Mouse (Mus musculus) cerebellum, postnatal 10 days (tissue): ENCODE results near the gene Zfp668.
"Not testable (repeated sequence)": the region's sequence is repeated elsewhere in the genome, so short reads cannot be mapped to it uniquely, and the experiment has no call there.

Experiments used
- DNase-seq, 2 experiments: peaks; one replicate each; pipeline ENCODE4 v3.0.0; 2021; ENCODE audit warnings: mixed read lengths in 2 of 2

Gene Zfp668

GRCm38 (mm10) chr7:127840886-127841285 is 35.7 kb downstream of the Zfp668 start:
- DNase-seq, result peak; percentile 83

- DNase-seq, result not testable (repeated sequence)
Observed at GRCm38 (mm10) chr7:127840031-127840430, 36.6 kb downstream of the Zfp668 start.

GRCm38 (mm10) chr7:127837878-127838277 is 38.8 kb downstream of the Zfp668 start:
- peak in 1 of 2 experiments; percentile 53 for DNase-seq

DNA sequence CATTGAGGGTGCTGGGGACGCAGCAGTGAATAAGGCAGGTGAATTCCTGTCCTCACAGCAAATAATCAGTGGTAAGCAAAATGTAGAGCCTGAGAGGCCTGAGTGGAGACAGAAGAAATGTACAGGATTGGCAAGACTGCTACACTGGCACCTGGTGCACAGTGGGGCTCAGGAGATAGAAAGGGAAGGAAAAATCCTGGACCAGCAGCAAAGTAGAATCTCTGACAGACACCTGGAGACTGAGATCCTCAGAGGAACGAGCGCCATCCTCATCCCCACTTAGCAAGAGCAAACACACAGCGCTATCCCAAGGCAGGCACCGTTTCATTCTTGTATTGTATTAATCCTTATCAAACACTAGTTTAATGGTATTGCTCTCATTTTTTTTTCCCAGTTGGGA is 39.2 kb downstream of the Zfp668 start:
- DNase-seq, result peak; percentile 49 to 55

DNA sequence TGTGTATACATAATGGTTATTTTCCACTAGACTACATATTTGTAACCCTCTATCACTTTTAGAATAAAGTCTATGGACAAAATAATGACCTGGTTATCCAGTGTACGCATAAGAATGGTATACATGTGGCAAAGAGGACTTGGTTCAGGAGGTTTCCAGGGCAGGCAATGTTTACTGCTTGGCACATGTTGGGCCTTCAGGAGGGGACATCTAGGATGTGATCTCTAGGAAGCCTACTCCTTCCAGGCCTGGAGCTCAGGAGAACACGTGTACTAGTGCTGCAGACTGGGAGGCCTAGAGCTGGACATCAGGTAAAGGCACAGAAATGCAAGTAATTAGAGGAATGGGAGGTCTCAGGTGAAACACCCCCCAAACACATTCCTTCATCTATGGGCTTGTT is 41.1 kb downstream of the Zfp668 start:
- no peak for DNase-seq

DNA sequence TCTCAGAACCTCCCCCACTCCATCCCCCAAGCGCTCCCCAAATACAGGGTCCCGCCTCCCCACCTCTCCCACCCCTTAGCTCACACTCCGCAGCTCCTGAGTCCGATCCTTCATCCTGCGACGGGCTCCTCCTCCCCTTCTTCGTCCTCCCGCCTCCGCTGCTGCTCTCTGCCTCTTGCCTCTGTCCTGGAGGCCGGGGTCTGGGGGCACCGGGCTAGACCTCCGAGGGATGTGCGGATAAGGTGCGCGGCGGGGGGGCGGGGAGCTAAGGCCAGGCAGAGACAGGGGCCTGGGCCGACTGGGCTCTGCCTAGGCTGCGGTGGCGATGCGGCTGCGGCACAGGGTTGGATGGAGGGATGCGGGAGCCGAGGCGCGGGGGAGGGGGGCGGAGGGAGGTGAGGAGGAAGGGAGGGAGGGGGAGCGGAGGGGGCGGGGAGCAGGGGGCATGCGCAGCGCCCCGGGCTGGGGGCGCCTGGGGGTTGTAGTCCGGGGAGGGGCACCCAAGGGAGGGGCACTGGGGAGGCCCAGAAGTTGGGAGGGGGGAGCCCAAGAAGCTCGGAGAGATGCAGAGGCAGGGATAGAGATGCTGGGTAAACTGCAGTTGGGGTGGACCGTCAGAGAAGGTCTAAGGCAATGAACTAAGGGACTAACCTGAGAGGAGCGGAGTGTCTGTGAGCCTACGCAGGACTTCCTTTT is 52.3 kb downstream of the Zfp668 start, which contains the start of the genes Stx4a and Stx1b:
Gene Stx4a, plus strand, starts transcription at position 119 of the 696 bp plus-strand sequence.
Gene Stx1b, minus strand, starts transcription at position 374 of the 696 bp plus-strand sequence.
- peak; percentile 96 for DNase-seq

DNA sequence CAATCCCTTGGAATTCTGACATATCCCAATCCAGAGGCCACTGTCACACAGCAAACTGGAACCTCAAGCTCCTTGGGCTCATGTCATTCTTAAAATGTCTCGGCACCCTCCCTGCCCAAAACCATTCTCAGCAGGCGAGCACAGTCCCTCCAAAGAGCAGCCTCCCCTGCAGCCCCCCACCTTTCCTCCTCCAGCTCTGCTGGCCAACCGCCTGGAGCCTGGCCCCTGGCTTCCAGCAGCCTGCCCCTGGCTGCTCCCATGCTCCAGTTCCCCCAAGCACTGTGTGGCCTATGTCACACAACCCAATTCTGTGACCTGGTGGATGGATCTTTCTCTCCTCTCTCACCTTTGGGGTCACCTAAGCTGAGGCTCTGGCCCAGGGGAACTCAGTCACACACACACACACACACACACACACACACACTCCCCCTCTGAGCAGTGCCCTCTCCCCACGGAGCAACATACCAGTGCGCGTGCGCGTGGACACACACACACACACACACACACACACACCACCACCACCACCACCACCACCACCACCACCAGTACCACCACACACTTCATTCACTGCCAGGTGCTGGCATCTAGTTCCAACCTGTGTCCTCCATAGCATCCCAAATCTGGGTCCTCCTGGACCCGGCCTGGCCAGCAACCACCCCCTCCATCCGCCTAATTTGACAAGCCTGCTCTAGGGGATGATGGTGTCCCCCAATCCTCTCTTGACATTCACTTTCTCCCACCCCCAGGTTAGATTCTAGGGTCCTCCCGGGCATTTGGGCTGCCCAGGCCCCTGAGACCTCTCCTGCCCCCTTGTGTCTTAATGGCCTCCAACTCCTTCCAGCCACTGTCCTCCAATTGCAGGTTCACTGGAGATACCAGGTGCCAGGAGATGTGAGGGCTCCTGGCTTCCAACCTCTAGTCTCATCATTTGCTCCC is 53.1 kb downstream of the Zfp668 start:
- DNase-seq, result peak; percentile 64 to 74

- DNase-seq, result no peak
Observed at GRCm38 (mm10) chr7:127822494-127822893, 54.1 kb downstream of the Zfp668 start.

DNA sequence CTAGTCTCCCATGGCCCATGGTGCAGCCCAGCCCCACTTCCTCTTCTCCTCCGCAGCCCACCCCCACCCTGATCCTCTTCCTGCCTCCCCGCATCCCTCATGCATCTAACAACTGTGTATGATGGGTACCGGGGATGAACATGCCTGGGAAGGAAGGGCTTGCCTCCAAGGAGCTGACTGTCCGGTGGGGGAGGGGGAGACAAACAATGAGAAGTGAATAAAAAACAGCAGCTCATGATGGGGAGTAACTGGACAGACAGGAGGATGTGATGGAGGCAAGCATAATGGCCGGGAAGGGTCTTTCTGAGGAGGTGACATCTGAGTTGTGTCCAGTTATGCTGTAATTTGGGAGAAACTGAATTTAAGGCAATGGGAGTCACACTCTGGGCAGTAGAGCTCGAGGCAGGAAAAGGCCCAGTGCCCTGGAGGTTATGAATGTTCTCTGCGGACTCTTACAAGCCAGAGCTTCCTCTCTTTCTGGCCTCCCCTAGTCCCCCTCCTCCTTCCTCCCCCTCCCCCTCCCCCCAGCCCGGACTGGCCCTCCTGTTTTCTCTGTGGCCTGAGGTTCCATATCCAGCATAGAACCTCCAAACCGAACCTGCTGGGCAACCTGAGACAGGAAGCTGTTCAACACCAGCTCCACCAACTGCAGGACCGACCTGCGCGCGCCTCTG is 55.7 kb downstream of the Zfp668 start:
- no peak for DNase-seq

GRCm38 (mm10) chr7:127817776-127818175 is 58.9 kb downstream of the Zfp668 start:
- peak in 1 of 2 experiments; percentile 2 for DNase-seq

- DNase-seq, result no peak
Observed at GRCm38 (mm10) chr7:127817053-127817452, 59.6 kb downstream of the Zfp668 start.

GRCm38 (mm10) chr7:127815954-127816821 is 60.4 kb downstream of the Zfp668 start:
- DNase-seq, result peak; percentile 70 to 75

DNA sequence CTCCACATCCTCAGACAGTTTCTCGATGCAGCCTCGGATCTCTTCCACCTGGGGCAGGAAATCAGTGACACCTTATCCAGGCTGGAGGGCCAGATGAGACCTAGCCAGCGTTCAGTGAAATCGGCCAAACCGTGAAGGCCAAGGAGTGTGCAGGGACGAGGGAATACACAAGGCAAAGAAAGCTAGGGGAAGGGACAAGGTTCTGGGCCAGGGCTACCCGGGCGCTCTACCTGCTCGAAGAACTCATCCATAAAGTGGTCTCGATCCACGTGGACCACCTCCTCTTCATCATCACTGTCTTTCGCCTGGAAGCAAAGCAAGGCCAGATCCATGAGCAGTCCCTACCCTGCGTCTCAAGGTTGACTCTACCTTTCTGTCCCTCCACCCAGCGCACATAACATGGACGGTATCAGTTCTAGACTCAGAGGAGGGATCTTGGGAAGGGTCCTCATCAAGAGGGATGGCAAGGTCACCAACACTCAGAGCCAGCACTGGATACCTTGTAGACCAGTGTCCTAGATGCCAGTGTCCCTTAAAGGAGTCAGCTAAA is 61.4 kb downstream of the Zfp668 start:
- DNase-seq, result no peak

GRCm38 (mm10) chr7:127814241-127814921 is 62.2 kb downstream of the Zfp668 start:
- DNase-seq, result peak; percentile 95 to 96

- no peak for DNase-seq
Observed at GRCm38 (mm10) chr7:127813821-127814220, 62.8 kb downstream of the Zfp668 start.
